Mouse (Mus musculus) intestine, postnatal 0 days (tissue): Measurements from ENCODE around the gene Numa1. TPM values are rescaled to one million over a fixed set of nuclear protein-coding genes. Genes with fewer than 3 reads are reported as not detected.
A peak's percentile ranks its signal among the peaks of the same experiment; 100 is the strongest.

Experiments used
- ATAC-seq: fragments of 200-750 bp; cut with Nextera tagmentation; 2 replicates; pipeline ENCODE4 v1.8.0; 2017; ENCODE audit warnings: mild to moderate bottlenecking, moderate TSS enrichment, moderate library complexity
- H3K27ac ChIP-seq: fragments of 300-500 bp; sonication (generic); 2 replicates; pipeline ENCODE4 v1.5.1; 2014; ENCODE audit warnings: mild to moderate bottlenecking, low read depth, low read length, moderate library complexity
- H3K27me3 ChIP-seq: fragments of 300-500 bp; sonication (generic); replicated peaks from 2 replicates; pipeline ENCODE4 v1.6.1; 2014; ENCODE audit warnings: low read length, mixed read lengths; ENCODE audit not compliant: control insufficient read depth, insufficient read depth
- H3K36me3 ChIP-seq: fragments of 300-500 bp; sonication (generic); 2 replicates; pipeline ENCODE4 v1.6.1; 2014; ENCODE audit warnings: mild to moderate bottlenecking, moderate library complexity; ENCODE audit not compliant: control insufficient read depth, insufficient read depth
- H3K4me1 ChIP-seq: fragments of 300-500 bp; sonication (generic); replicated peaks from 2 replicates; pipeline ENCODE4 v1.6.1; 2014; ENCODE audit warnings: antibody characterized with exemption, low read length, mixed read lengths; ENCODE audit not compliant: control insufficient read depth, insufficient read depth
- H3K4me2 ChIP-seq: fragments of 300-500 bp; sonication (generic); replicated peaks from 2 replicates; pipeline ENCODE4 v1.6.1; 2014; ENCODE audit warnings: low read depth, mild to moderate bottlenecking, moderate library complexity
- H3K4me3 ChIP-seq: fragments of 300-500 bp; sonication (generic); 2 replicates; pipeline ENCODE4 v1.5.1; 2014; ENCODE audit warnings: low read depth, low read length
- H3K9ac ChIP-seq: fragments of 300-500 bp; sonication (generic); 2 replicates; pipeline ENCODE4 v1.6.1; 2014; ENCODE audit warnings: mild to moderate bottlenecking, low read depth, low read length
- H3K9me3 ChIP-seq: fragments of 300-500 bp; sonication (generic); 2 replicates; pipeline ENCODE4 v1.6.1; 2016; ENCODE audit warnings: mixed run types; ENCODE audit not compliant: control insufficient read depth
- CTCF ChIP-seq: sonication (generic); IDR thresholded peaks from 2 replicates; pipeline ENCODE4 v1.5.1; 2016; ENCODE audit warnings: low read depth, mild to moderate bottlenecking, control low read depth, antibody characterized with exemption, moderate library complexity
- WGBS: fragments of 180-500 bp; shearing (Covaris S2); extraction: QIAGEN DNeasy Blood & Tissue Kit; methylation state at CpG from one replicate; pipeline ENCODE4 v1.1.7; 2014; 5-methylcytosine and 5-hydroxymethylcytosine counted together
- polyA plus RNA-seq: library from polyadenylated mRNA; unstranded; fragments of >200 nt; fragmentation: Nextera tagmentation; extraction: Ambion mirVana; gene quantifications from 2 replicates; pipeline ENCODE4 v1.2.1, GENCODE M21; 2015

Gene Numa1
- polyA plus RNA-seq, 1 experiment from 2014 or later: 17.0 TPM

- H3K9me3 ChIP-seq: no peaks in the 10 kb centered on the region
- WGBS: 63% methylated on average over 3 of the region's 3 CpGs
- H3K36me3 ChIP-seq: no peaks in the 10 kb centered on the region
- peaks cover 14% of the 10 kb centered on the region; the same call in 1 of the 2 replicates for H3K4me1 ChIP-seq
- H3K4me3 ChIP-seq: no peak overlapping the region
- H3K27ac ChIP-seq: 0 out of 2 replicates have a peak overlapping the region, but pooled peaks have one; percentile 50
- ATAC-seq: no peak
- no peak for TF ChIP-seq CTCF
- H3K27me3 ChIP-seq: no peaks in the 10 kb centered on the region
- H3K4me2 ChIP-seq: no peak overlapping the region
- no peak overlapping the region for H3K9ac ChIP-seq
Observed at GRCm38 (mm10) chr7:102061353-102061752, 127.4 kb downstream of the Numa1 start.

- peaks cover 17% of the 10 kb centered on the region; the same call in 1 of the 2 replicates for H3K4me1 ChIP-seq
- no peak overlapping the region for H3K9ac ChIP-seq
- H3K4me2 ChIP-seq: peak overlapping the region; percentile 43
- H3K27ac ChIP-seq: peak overlapping the region; percentile 50; the same call in 1 of the 2 replicates
- H3K9me3 ChIP-seq: no peaks in the 10 kb centered on the region
- no peak for TF ChIP-seq CTCF
- H3K27me3 ChIP-seq: no peaks in the 10 kb centered on the region
- WGBS: 41% methylated on average over 1 of the region's 1 CpGs
- no peaks in the 10 kb centered on the region for H3K36me3 ChIP-seq
- peak; percentile 15; the same call in 1 of the 2 replicates for ATAC-seq
- no peak overlapping the region for H3K4me3 ChIP-seq
Observed at GRCm38 (mm10) chr7:102062203-102062602, 128.3 kb downstream of the Numa1 start.

- 0 out of 2 replicates have a peak overlapping the region, but pooled peaks have one; percentile 53 for H3K9ac ChIP-seq
- 39% methylated on average over 9 of the region's 9 CpGs for WGBS
- no peak for ATAC-seq
- H3K4me3 ChIP-seq: peak overlapping the region; percentile 70
- no peaks in the 10 kb centered on the region for H3K9me3 ChIP-seq
- no peak overlapping the region for H3K27ac ChIP-seq
- no peak for TF ChIP-seq CTCF
- H3K4me1 ChIP-seq: peaks cover 17% of the 10 kb centered on the region; the same call in 1 of the 2 replicates
- H3K36me3 ChIP-seq: no peaks in the 10 kb centered on the region
- no peaks in the 10 kb centered on the region for H3K27me3 ChIP-seq
- H3K4me2 ChIP-seq: peak overlapping the region; percentile 72
Observed at GRCm38 (mm10) chr7:102063891-102064290, 130.0 kb downstream of the Numa1 start.

Other genes with a start within 250 kb of the Numa1 start
- gene Phox2a, start 115.8 kb upstream of the Numa1 start, polyA plus RNA-seq: 2.7 and 3.2 TPM in 2 replicates
- gene Inppl1, start 95.9 kb upstream of the Numa1 start, polyA plus RNA-seq: 18.2 and 25.8 TPM in 2 replicates
- gene Folr2, start 76.9 kb upstream of the Numa1 start, polyA plus RNA-seq: 1.1 and 1.2 TPM in 2 replicates
- gene Anapc15, start 70.4 kb upstream of the Numa1 start, polyA plus RNA-seq: 56.2 and 58.1 TPM in 2 replicates
- 521 and 623 TPM in 2 replicates for gene Folr1, start 63.3 kb upstream of the Numa1 start, polyA plus RNA-seq
- 179 TPM in 2 replicates for gene Lamtor1, start 28.2 kb upstream of the Numa1 start, polyA plus RNA-seq
- gene Tomt, start 27.8 kb upstream of the Numa1 start, polyA plus RNA-seq: 0.20 and 0.25 TPM in 2 replicates
- gene Lrrc51, start 216 bp upstream of the Numa1 start, polyA plus RNA-seq: 3.1 and 3.6 TPM in 2 replicates
- 5.2 and 5.8 TPM in 2 replicates for gene Il18bp, start 84.6 kb downstream of the Numa1 start, polyA plus RNA-seq
- gene Rnf121, start 131.4 kb downstream of the Numa1 start, polyA plus RNA-seq: 21.9 and 22.3 TPM in 2 replicates
- 4.4 and 6.1 TPM in 2 replicates for gene Xndc1, start 131.4 kb downstream of the Numa1 start, polyA plus RNA-seq
- gene Xntrpc, start 131.6 kb downstream of the Numa1 start, polyA plus RNA-seq: 0.16 TPM in 1 of 2 replicates, not detected in the other
- gene Trpc2, start 149.0 kb downstream of the Numa1 start, polyA plus RNA-seq: 0.05 TPM in 1 of 2 replicates, not detected in the other
- gene Art1, start 167.6 kb downstream of the Numa1 start, polyA plus RNA-seq: 0.13 TPM in 1 of 2 replicates, not detected in the other
- 0.09 and 0.20 TPM in 2 replicates for gene Art5, start 175.4 kb downstream of the Numa1 start, polyA plus RNA-seq
- gene Chrna10, start 182.7 kb downstream of the Numa1 start, polyA plus RNA-seq: not detected in 2 replicates